Mouse (Mus musculus) brain, embryonic 14.5 days (tissue): ENCODE data around the gene Atp2b2.

Experiments used
- CTCF ChIP-seq: fragments of 200-500 bp; IDR thresholded peaks from 2 replicates; pipeline ENCODE4 v1.5.1; 2012; ENCODE audit warnings: inconsistent platforms, mild to moderate bottlenecking, moderate library complexity, borderline replicate concordance; ENCODE audit not compliant: insufficient read depth, insufficient read length; ENCODE audit errors: extremely low read depth
- POLR2A ChIP-seq: fragments of 200-500 bp; IDR thresholded peaks from 2 replicates; pipeline ENCODE4 v1.6.1; 2012; ENCODE audit warnings: mild to moderate bottlenecking, inconsistent platforms, borderline replicate concordance; ENCODE audit not compliant: poor library complexity, insufficient read depth, insufficient read length, severe bottlenecking; ENCODE audit errors: extremely low read depth

GRCm38 (mm10) chr6:113830463-113830862, 211.9 kb downstream of the Atp2b2 start:
- TF ChIP-seq CTCF, result no peak
- TF ChIP-seq POLR2A, result no peak
